Mouse (Mus musculus): ENCODE results near the gene Cnga4. TPM values are rescaled to one million over a fixed set of nuclear protein-coding genes. Genes with fewer than 3 reads are reported as not detected.
"Not testable (repeated sequence)": the region's sequence is repeated elsewhere in the genome, so short reads cannot be mapped to it uniquely, and the experiment has no call there.

Gene Cnga4
- polyA plus RNA-seq, 1 experiment from 2014 or later: not detected

GRCm38 (mm10) chr7:105426051-105426450, 21.7 kb downstream of the Cnga4 start:
- Histone ChIP-seq H3K27me3 (ENCODE audit: control insufficient read depth, insufficient read depth, low read depth, low read length) (peaks cover 27% of the 10 kb centered on the region), H3K4me3 (ENCODE audit: low read depth, low read length) (no peak overlapping the region), H3K4me1 (ENCODE audit: control insufficient read depth, low read depth, low read length) (no peaks in the 10 kb centered on the region), H3K36me3 (ENCODE audit: control insufficient read depth, insufficient read depth) (no peaks in the 10 kb centered on the region), H3K9me3 (replicated peaks; ENCODE audit: control insufficient read depth, low read length) (no peaks in the 10 kb centered on the region), H3K27ac (ENCODE audit: low read length) (no peak overlapping the region), H3K4me2 (ENCODE audit: low read depth, low read length) (no peak overlapping the region), H3K9ac (ENCODE audit: low read depth, low read length) (no peak overlapping the region)
- 9% methylated on average over 11 of the region's 11 CpGs for WGBS (ENCODE audit: insufficient replicate concordance)
- no peak for ATAC-seq (ENCODE audit: low read depth)

GRCm38 (mm10) chr7:105432058-105432457, 27.7 kb downstream of the Cnga4 start:
- Histone ChIP-seq H3K27me3 (ENCODE audit: control insufficient read depth, insufficient read depth, low read depth, low read length) (peaks cover 4% of the 10 kb centered on the region; the same call in 1 of the 2 replicates), H3K4me2 (ENCODE audit: low read depth, low read length) (no peak overlapping the region), H3K4me1 (ENCODE audit: control insufficient read depth, low read depth, low read length) (no peaks in the 10 kb centered on the region), H3K9ac (ENCODE audit: low read depth, low read length) (no peak overlapping the region), H3K36me3 (ENCODE audit: control insufficient read depth, insufficient read depth) (no peaks in the 10 kb centered on the region), H3K9me3 (replicated peaks; ENCODE audit: control insufficient read depth, low read length) (no peaks in the 10 kb centered on the region), H3K27ac (ENCODE audit: low read length) (no peak overlapping the region), H3K4me3 (ENCODE audit: low read depth, low read length) (no peak overlapping the region)
- WGBS (ENCODE audit: insufficient replicate concordance): 46% methylated on average over 1 of the region's 1 CpGs
- ATAC-seq (ENCODE audit: low read depth): no peak

GRCm38 (mm10) chr7:105433859-105434258, 29.5 kb downstream of the Cnga4 start:
- H3K9ac ChIP-seq (ENCODE audit: low read depth, low read length): no peak overlapping the region
- WGBS (ENCODE audit: insufficient replicate concordance): 68% methylated on average over 17 of the region's 17 CpGs
- H3K4me2 ChIP-seq (ENCODE audit: low read depth, low read length): no peak overlapping the region
- H3K9me3 ChIP-seq (replicated peaks; ENCODE audit: control insufficient read depth, low read length): no peaks in the 10 kb centered on the region
- H3K4me1 ChIP-seq (ENCODE audit: control insufficient read depth, low read depth, low read length): no peaks in the 10 kb centered on the region
- H3K4me3 ChIP-seq (ENCODE audit: low read depth, low read length): no peak overlapping the region
- H3K36me3 ChIP-seq (ENCODE audit: control insufficient read depth, insufficient read depth): no peaks in the 10 kb centered on the region
- no peaks in the 10 kb centered on the region for H3K27me3 ChIP-seq (ENCODE audit: control insufficient read depth, insufficient read depth, low read depth, low read length)
- ATAC-seq (ENCODE audit: low read depth): no peak
- no peak overlapping the region for H3K27ac ChIP-seq (ENCODE audit: low read length)

GRCm38 (mm10) chr7:105434798-105435197, 30.4 kb downstream of the Cnga4 start:
- no peaks in the 10 kb centered on the region for H3K36me3 ChIP-seq (ENCODE audit: control insufficient read depth, insufficient read depth)
- H3K4me3 ChIP-seq (ENCODE audit: low read depth, low read length): no peak overlapping the region
- H3K27me3 ChIP-seq (ENCODE audit: control insufficient read depth, insufficient read depth, low read depth, low read length): no peaks in the 10 kb centered on the region
- H3K4me1 ChIP-seq (ENCODE audit: control insufficient read depth, low read depth, low read length): no peaks in the 10 kb centered on the region
- no peak for ATAC-seq (ENCODE audit: low read depth)
- H3K9me3 ChIP-seq (replicated peaks; ENCODE audit: control insufficient read depth, low read length): no peaks in the 10 kb centered on the region
- no peak overlapping the region for H3K27ac ChIP-seq (ENCODE audit: low read length)
- no peak overlapping the region for H3K4me2 ChIP-seq (ENCODE audit: low read depth, low read length)
- 71% methylated on average over 22 of the region's 22 CpGs for WGBS (ENCODE audit: insufficient replicate concordance)
- H3K9ac ChIP-seq (ENCODE audit: low read depth, low read length): no peak overlapping the region

- H3K9ac ChIP-seq (ENCODE audit: low read depth, low read length): no peak overlapping the region
- 55% methylated on average over 7 of the region's 7 CpGs for WGBS (ENCODE audit: insufficient replicate concordance)
These were observed 33.8 kb downstream of the Cnga4 start for GRCm38 (mm10) chr7:105437979-105438772.

GRCm38 (mm10) chr7:105441426-105441825, 37.1 kb downstream of the Cnga4 start:
- Histone ChIP-seq H3K27me3 (ENCODE audit: control insufficient read depth, insufficient read depth, low read depth, low read length) (no peaks in the 10 kb centered on the region), H3K4me2 (ENCODE audit: low read depth, low read length) (no peak overlapping the region), H3K4me1 (ENCODE audit: control insufficient read depth, low read depth, low read length) (no peaks in the 10 kb centered on the region), H3K4me3 (ENCODE audit: low read depth, low read length) (no peak overlapping the region), H3K9ac (ENCODE audit: low read depth, low read length) (no peak overlapping the region), H3K36me3 (ENCODE audit: control insufficient read depth, insufficient read depth) (no peaks in the 10 kb centered on the region), H3K27ac (ENCODE audit: low read length) (no peak overlapping the region), H3K9me3 (replicated peaks; ENCODE audit: control insufficient read depth, low read length) (no peaks in the 10 kb centered on the region)
- no peak for ATAC-seq (ENCODE audit: low read depth)
- WGBS (ENCODE audit: insufficient replicate concordance): 39% methylated on average over 4 of the region's 4 CpGs

More at GRCm38 (mm10) chr7:105437979-105438772, 33.8 kb downstream of the Cnga4 start:
- Histone ChIP-seq H3K4me1 (ENCODE audit: control insufficient read depth, low read depth, low read length) (no peaks in the 10 kb centered on the region), H3K27ac (ENCODE audit: low read length) (no peak overlapping the region), H3K4me3 (ENCODE audit: low read depth, low read length) (no peak overlapping the region), H3K9me3 (replicated peaks; ENCODE audit: control insufficient read depth, low read length) (no peaks in the 10 kb centered on the region), H3K27me3 (ENCODE audit: control insufficient read depth, insufficient read depth, low read depth, low read length) (no peaks in the 10 kb centered on the region), H3K4me2 (ENCODE audit: low read depth, low read length) (no peak overlapping the region), H3K36me3 (ENCODE audit: control insufficient read depth, insufficient read depth) (no peaks in the 10 kb centered on the region)
- no peak for ATAC-seq (ENCODE audit: low read depth)

GRCm38 (mm10) chr7:105445076-105445475, 40.7 kb downstream of the Cnga4 start:
- Histone ChIP-seq H3K4me2 (ENCODE audit: low read depth, low read length) (no peak overlapping the region), H3K27me3 (ENCODE audit: control insufficient read depth, insufficient read depth, low read depth, low read length) (no peaks in the 10 kb centered on the region), H3K9me3 (replicated peaks; ENCODE audit: control insufficient read depth, low read length) (no peaks in the 10 kb centered on the region), H3K27ac (ENCODE audit: low read length) (no peak overlapping the region), H3K9ac (ENCODE audit: low read depth, low read length) (no peak overlapping the region), H3K4me1 (ENCODE audit: control insufficient read depth, low read depth, low read length) (no peaks in the 10 kb centered on the region), H3K36me3 (ENCODE audit: control insufficient read depth, insufficient read depth) (no peaks in the 10 kb centered on the region), H3K4me3 (ENCODE audit: low read depth, low read length) (no peak overlapping the region)
- WGBS (ENCODE audit: insufficient replicate concordance): 45% methylated on average over 3 of the region's 3 CpGs
- no peak for ATAC-seq (ENCODE audit: low read depth)

GRCm38 (mm10) chr7:105453345-105453744, 49.0 kb downstream of the Cnga4 start:
- H3K27ac ChIP-seq (ENCODE audit: low read length); H3K4me2 ChIP-seq (ENCODE audit: low read depth, low read length); H3K9ac ChIP-seq (ENCODE audit: low read depth, low read length); H3K36me3 ChIP-seq (ENCODE audit: control insufficient read depth, insufficient read depth); H3K27me3 ChIP-seq (ENCODE audit: control insufficient read depth, insufficient read depth, low read depth, low read length); H3K9me3 ChIP-seq (replicated peaks; ENCODE audit: control insufficient read depth, low read length); H3K4me1 ChIP-seq (ENCODE audit: control insufficient read depth, low read depth, low read length); ATAC-seq (ENCODE audit: low read depth); H3K4me3 ChIP-seq (ENCODE audit: low read depth, low read length): not testable (repeated sequence)
- 50% methylated on average over 4 of the region's 4 CpGs for WGBS (ENCODE audit: insufficient replicate concordance)

All from liver, embryonic 16.5 days (tissue).